Mouse (Mus musculus) ES-Bruce4 (cell line): ENCODE results near the gene Glrx2.

ENCODE experiments used
- CTCF ChIP-seq: IDR thresholded peaks from one replicate; pipeline ENCODE4 v1.8.1; 2011; ENCODE audit warnings: low read depth, low read length
- EP300 ChIP-seq: IDR thresholded peaks from 2 replicates; pipeline ENCODE4 v1.6.1; 2011; ENCODE audit warnings: low read depth, low read length; ENCODE audit not compliant: insufficient read depth
- POLR2A ChIP-seq: IDR thresholded peaks from one replicate; pipeline ENCODE4 v1.8.1; 2011; ENCODE audit warnings: low read length; ENCODE audit not compliant: insufficient read depth

- TF ChIP-seq CTCF (no peak), EP300 (no peak), POLR2A (no peak)
Observed at GRCm38 (mm10) chr1:143707006-143707405, 9.1 kb upstream of the Glrx2 start.
